Mouse (Mus musculus) brown adipose tissue, adult 24 weeks (tissue): ENCODE results near the gene Gm7579. TPM values are rescaled to one million over a fixed set of nuclear protein-coding genes. Genes with fewer than 3 reads are reported as not detected.
A peak's percentile ranks its signal among the peaks of the same experiment; 100 is the strongest.
"Not testable (repeated sequence)": the region's sequence is repeated elsewhere in the genome, so short reads cannot be mapped to it uniquely, and the experiment has no call there.

Experiments
- H3K27ac ChIP-seq: fragments of 200-500 bp; replicated peaks from 2 replicates; pipeline ENCODE4 v1.5.1; 2012; ENCODE audit warnings: low read depth, mild to moderate bottlenecking, low read length
- H3K4me1 ChIP-seq: fragments of 200-500 bp; 2 replicates; pipeline ENCODE4 v1.6.1; 2012; ENCODE audit warnings: low read length, mixed read lengths; ENCODE audit not compliant: control insufficient read depth, insufficient read depth, insufficient read length
- H3K4me3 ChIP-seq: fragments of 200-500 bp; 2 replicates; pipeline ENCODE4 v1.5.1; 2012; ENCODE audit warnings: low read depth, mild to moderate bottlenecking, low read length, moderate library complexity; ENCODE audit not compliant: insufficient read depth
- polyA plus RNA-seq: library from polyadenylated mRNA; stranded (reverse); fragments of >200 nt; gene quantifications from 2 replicates; pipeline ENCODE4 v1.2.4, GENCODE M21; 2012; ENCODE audit not compliant: missing spikeins, insufficient read depth, insufficient read length

Gm7579 gene
- not detected in 2 replicates for polyA plus RNA-seq

- no peak within 1 kb of the TSS for H3K27ac ChIP-seq
- no peaks in the 10 kb centered on the region for H3K4me1 ChIP-seq
- no peak within 1 kb of the TSS for H3K4me3 ChIP-seq
These were observed at the start of gene Gm7579 for GRCm38 (mm10) chr7:142211559-142211958. Gene Gm7579, plus strand, starts transcription at chr7:142211859.

- H3K4me3 ChIP-seq, H3K27ac ChIP-seq, H3K4me1 ChIP-seq: not testable (repeated sequence)
These were observed 46.0 kb upstream of the Gm7579 start, which contains the start of gene Gm4553 for GRCm38 (mm10) chr7:142165639-142166038. Gene Gm4553, minus strand, starts transcription at chr7:142165739.

- H3K4me3 ChIP-seq = no peak overlapping the region
- no peak overlapping the region for H3K27ac ChIP-seq
- H3K4me1 ChIP-seq = no peaks in the 10 kb centered on the region
These were observed 41.8 kb upstream of the Gm7579 start for GRCm38 (mm10) chr7:142169836-142170235.

DNA sequence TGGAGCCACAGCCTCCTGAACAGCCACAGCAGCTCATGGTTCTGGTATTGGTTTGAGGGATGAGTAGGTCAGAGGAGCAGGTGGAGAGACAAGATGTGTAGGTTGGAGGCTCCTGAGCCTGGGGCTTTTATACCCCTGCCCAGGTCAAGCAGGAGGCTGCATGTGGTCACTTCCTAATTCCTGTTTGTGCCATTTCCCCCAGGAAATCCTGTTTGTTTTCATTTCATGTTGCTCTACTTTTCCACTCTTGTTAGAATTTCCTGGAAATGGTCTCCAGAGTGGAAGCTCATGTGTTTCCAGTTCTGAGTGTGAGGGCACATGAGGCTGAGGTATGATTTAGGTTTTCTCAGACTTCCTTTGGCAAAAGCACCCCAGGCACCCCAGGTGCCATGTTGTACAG lies 35.8 kb upstream of the Gm7579 start, which contains the start of gene Krtap5-2:
Gene Krtap5-2 (minus strand): TSS at position 101 of the 400 bp plus-strand sequence.
- H3K4me3 ChIP-seq = not testable (repeated sequence)

DNA sequence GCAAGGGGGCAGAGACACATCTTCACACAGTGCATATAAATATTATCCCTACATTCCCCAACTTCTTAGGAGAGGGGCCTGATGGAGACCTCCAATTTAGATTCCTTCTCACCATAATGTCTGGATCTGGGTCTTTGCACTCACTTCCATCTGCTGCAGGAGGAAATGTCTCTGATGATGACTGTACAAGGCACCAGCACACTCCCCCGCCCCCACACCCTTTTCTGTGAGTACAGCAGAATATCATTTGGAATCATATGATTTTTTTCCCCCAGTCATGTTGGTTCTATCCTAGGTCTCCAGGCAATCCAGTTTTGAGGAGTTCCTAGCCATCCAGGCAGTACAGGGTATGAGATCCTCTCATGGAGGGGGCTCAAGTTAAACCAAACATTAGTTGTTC lies 33.0 kb upstream of the Gm7579 start:
- Histone ChIP-seq H3K4me3 (no peak overlapping the region), H3K4me1 (no peaks in the 10 kb centered on the region), H3K27ac (no peak overlapping the region)

More for the DNA sequence above, 35.8 kb upstream of the Gm7579 start, which contains the start of gene Krtap5-2:
- not testable (repeated sequence) for H3K4me1 ChIP-seq, H3K27ac ChIP-seq

GRCm38 (mm10) chr7:142181021-142181420 lies 30.6 kb upstream of the Gm7579 start:
- Histone ChIP-seq H3K27ac (no peak overlapping the region), H3K4me1 (no peaks in the 10 kb centered on the region), H3K4me3 (no peak overlapping the region)

GRCm38 (mm10) chr7:142188156-142188555 lies 23.5 kb upstream of the Gm7579 start:
- H3K27ac ChIP-seq = no peak overlapping the region
- H3K4me1 ChIP-seq = no peaks in the 10 kb centered on the region
- H3K4me3 ChIP-seq = no peak overlapping the region

- Histone ChIP-seq H3K4me3 (no peak within 1 kb of the TSS), H3K27ac (no peak within 1 kb of the TSS), H3K4me1 (no peaks in the 10 kb centered on the region)
These were observed 21.4 kb upstream of the Gm7579 start, which contains the start of gene Gm10153 for GRCm38 (mm10) chr7:142190289-142190688. Gene Gm10153, minus strand, starts transcription at chr7:142190389.

DNA sequence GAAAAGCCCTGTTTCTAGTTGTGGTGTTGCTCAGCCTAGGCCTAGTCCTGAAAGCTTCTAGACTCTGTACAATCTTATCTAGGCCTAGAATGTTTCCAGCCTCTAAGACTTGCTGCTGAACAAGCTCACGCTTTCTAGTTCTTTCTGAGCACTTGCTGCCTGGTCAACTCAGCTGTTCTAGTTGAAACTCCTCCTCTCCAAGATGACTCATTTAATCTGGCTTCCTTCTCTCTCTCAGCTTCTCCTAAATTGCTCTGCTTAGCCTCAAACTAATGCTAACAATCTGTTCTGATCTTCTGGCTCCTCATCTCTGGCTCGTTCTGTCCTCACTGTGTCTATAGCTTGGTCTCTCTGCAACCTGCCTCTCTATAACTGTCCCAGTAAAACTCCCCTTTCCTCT lies 12.9 kb upstream of the Gm7579 start:
- Histone ChIP-seq H3K4me1 (no peaks in the 10 kb centered on the region), H3K27ac (no peak overlapping the region), H3K4me3 (no peak overlapping the region)

DNA sequence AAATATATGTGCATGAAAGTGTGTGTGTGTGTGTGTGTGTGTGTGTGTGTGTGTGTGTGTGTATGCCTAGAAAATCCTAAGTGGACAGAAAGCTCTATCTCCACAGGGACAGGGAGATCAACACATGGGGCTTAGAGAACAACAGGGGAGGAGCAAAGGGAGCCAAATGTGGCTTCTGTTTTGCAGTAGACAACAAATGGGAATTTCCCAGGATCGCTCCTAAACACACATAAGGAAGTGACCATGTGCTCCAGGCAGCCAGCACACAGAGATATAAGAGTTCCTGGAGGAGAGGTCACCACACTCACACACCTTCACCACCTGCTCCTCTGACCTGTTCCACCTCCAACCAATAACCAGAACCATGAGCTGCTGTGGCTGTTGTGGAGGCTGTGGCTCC lies 10.6 kb upstream of the Gm7579 start, which contains the start of gene Krtap5-3:
Gene Krtap5-3 (plus strand): TSS at position 301 of the 400 bp plus-strand sequence.
- Histone ChIP-seq H3K4me1 (no peaks in the 10 kb centered on the region), H3K4me3 (no peak within 1 kb of the TSS), H3K27ac (no peak within 1 kb of the TSS)

- H3K4me3 ChIP-seq = no peak overlapping the region
- H3K27ac ChIP-seq = no peak overlapping the region
- H3K4me1 ChIP-seq = no peaks in the 10 kb centered on the region
These were observed 6.2 kb upstream of the Gm7579 start for GRCm38 (mm10) chr7:142205488-142205887.

DNA sequence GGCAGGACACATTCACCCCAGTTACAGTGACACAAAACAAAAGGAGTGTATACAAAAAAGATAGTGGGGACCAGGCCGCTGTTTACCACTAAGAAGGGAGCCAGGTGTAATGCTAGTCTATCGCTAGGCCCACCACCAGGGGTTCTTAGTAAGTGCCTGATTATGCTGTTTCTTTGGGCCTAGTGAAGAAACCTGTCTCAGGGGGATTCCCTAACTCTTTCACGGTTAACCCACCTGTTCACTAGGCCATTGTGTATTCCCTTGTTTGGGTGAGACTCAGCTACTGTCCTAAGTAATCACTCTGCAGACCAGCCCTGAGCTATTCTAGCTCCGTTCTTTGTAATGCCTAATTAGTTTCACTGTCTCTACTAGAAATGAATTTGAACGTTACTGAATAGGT lies 4.8 kb upstream of the Gm7579 start:
- H3K4me3 ChIP-seq, H3K4me1 ChIP-seq, H3K27ac ChIP-seq: not testable (repeated sequence)

DNA sequence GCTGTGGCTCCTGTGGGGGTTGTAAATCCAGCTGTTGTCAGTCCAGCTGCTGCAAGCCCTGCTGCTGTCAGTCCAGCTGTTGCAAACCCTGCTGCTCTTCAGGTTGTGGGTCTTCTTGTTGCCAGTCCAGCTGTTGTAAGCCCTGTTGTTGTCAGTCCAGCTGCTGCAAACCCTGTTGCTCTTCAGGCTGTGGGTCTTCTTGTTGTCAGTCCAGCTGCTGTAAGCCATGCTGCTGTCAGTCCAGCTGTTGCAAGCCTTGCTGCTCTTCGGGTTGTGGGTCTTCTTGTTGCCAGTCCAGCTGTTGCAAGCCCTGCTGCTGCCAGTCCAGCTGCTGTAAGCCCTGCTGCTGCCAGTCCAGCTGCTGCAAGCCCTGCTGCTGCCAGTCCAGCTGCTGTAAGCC lies 477 bp downstream of the Gm7579 start:
- not testable (repeated sequence) for H3K4me1 ChIP-seq, H3K27ac ChIP-seq, H3K4me3 ChIP-seq

DNA sequence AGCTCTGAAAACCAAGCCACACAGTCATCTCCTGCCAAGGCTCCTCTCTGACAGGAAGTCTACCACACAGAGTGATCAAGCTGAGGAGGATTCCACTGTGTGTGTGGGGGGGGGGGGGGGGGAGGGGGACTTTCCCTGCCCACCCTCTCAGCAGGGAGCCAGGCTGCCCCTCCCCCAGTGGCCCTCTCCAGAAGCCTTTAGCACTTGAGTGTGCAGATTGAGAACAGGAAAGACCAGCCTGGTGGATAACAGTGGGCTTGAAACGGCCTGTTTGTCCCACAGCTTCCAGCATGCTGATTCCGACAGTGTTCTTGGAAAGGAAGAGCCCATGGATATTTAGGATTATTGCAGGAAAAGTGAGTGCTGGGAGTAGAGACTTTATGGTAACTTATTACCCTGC lies 12.9 kb downstream of the Gm7579 start:
- Histone ChIP-seq H3K27ac (no peak overlapping the region), H3K4me3 (no peak overlapping the region), H3K4me1 (no peaks in the 10 kb centered on the region)

DNA sequence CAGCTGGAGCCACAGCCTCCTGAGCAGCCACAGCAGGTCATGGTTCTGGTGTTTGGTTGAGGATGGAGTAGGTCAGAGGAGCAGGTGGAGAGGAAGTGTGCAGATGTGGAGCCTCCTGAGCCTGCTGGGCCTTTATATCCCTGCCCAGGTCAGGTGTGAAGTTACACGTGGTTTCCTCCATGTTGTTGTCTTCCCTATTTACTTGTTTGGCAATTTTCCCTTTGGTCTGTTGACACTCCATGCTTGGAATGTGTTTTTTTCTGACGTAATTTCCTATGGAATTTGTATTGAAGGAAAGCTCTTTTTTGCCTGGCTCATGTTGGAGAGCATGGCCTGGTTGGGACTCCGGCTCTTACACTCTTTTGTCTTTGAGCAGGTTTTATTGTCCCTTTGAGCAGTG lies 18.2 kb downstream of the Gm7579 start, which contains the start of gene Krtap5-5:
Gene Krtap5-5 (minus strand): TSS at position 101 of the 400 bp plus-strand sequence.
- H3K4me3 ChIP-seq, H3K4me1 ChIP-seq: not testable (repeated sequence)
- H3K27ac ChIP-seq = 0 out of 2 replicates have a peak within 1 kb of the TSS, but pooled peaks have one; percentile 17

DNA sequence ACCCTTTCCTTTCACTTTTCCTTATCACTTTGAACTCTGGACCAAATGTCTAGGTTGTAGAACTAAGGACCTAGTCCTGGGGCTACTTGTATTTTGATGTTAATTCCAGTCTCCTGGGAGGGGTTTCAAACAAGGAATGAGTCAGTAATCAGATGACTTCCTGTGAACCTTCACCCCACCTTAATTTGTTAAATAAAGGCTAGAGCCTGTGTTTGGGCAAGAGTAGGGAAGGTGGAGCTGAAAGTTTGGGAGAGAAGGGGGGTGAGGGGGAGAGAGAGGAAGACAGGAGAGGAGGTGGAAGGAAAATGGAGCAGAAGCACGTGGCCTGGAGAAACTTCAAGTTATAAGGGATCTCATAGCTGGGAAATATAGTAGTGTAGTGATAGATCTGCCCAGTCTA lies 19.9 kb downstream of the Gm7579 start:
- peaks cover 3% of the 10 kb centered on the region; the same call in 1 of the 2 replicates for H3K4me1 ChIP-seq
- H3K27ac ChIP-seq = no peak overlapping the region
- no peak overlapping the region for H3K4me3 ChIP-seq
